In genomic region chr3:138097718-138098117, GRCm38 (mm10) we compare ENCODE assay signal across 16 mouse cellular contexts. TPM values are rescaled to one million over a fixed set of nuclear protein-coding genes. Genes with fewer than 3 reads are reported as not detected.
DNase-seq lines count a peak whose midpoint lies in the region; ATAC-seq and TF ChIP-seq lines count a peak whose summit lies in the region.
"Had no signal": no experiment of that assay in that cellular context is flagged by ENCODE, and none has a peak within 500 bp of the region (broad histone marks: within the 10 kb centered on the region; RNA-seq: fewer than 3 reads in every experiment).

No protein-coding gene starts in this region.

- H3K4me3 ChIP-seq in heart, embryonic 13.5 days, result no peak overlapping the region
- H3K4me3 ChIP-seq in heart, embryonic 12.5 days, result no peak overlapping the region
- H3K4me3 ChIP-seq in kidney, embryonic 15.5 days (replicated peaks), result no peak overlapping the region
- no peak overlapping the region for H3K4me3 ChIP-seq in kidney, adult 2 months (ENCODE audit: insufficient read depth, low read depth, low read length)
- H3K4me3 ChIP-seq: left cerebral cortex, adult 2 months had no signal

- peak; percentile 57 for DNase-seq in adrenal gland, adult 2 months
- no peak for DNase-seq in adrenal gland, adult 18-20 months (ENCODE audit: low spot score in 2 of 2)
- DNase-seq in kidney, adult 2 months, result no peak
- DNase-seq in 416B (ENCODE audit: low read depth), result peak; percentile 3
- no peak for DNase-seq in right cerebral cortex, postnatal 10 days (ENCODE audit: low spot score in 2 of 2)
- DNase-seq: cerebellum, adult 18-20 months; gastrocnemius, postnatal 10 days; lung, postnatal 4 days; thymus, postnatal 25 days had no signal

- H3K9ac ChIP-seq in heart, embryonic 13.5 days, result 0 out of 2 replicates have a peak overlapping the region, but pooled peaks have one; percentile 38
- H3K9ac ChIP-seq in heart, embryonic 12.5 days, result no peak overlapping the region
- H3K9ac ChIP-seq in kidney, embryonic 15.5 days, result no peak overlapping the region

- no peak for TF ChIP-seq POLR2A in kidney, adult 2 months (IDR thresholded peaks at IDR 0.05; ENCODE audit: low read depth, low read length)

- H3K36me3 ChIP-seq in heart, embryonic 13.5 days, result no peaks in the 10 kb centered on the region
- H3K36me3 ChIP-seq in heart, embryonic 12.5 days, result no peaks in the 10 kb centered on the region
- H3K36me3 ChIP-seq in kidney, embryonic 15.5 days, result no peaks in the 10 kb centered on the region
- no peaks in the 10 kb centered on the region for H3K36me3 ChIP-seq in kidney, adult 2 months (ENCODE audit: control insufficient read depth, insufficient read depth, low read length)

- ATAC-seq in heart, embryonic 13.5 days (ENCODE audit: extremely low read depth, insufficient number of reproducible peaks, low FRiP score, low TSS enrichment), result no peak
- no peak for ATAC-seq in heart, embryonic 12.5 days (ENCODE audit: insufficient number of reproducible peaks, low FRiP score)
- ATAC-seq in kidney, embryonic 15.5 days (replicated peaks; ENCODE audit: low FRiP score), result 0 out of 2 replicates have a peak, but pooled peaks have one; percentile 49
- ATAC-seq: forebrain, embryonic 16.5 days had no signal

- WGBS in heart, embryonic 13.5 days, result 54% methylated on average over 1 of the region's 1 CpGs
- WGBS in heart, embryonic 12.5 days, result 56% methylated on average over 1 of the region's 1 CpGs
- 68% methylated on average over 1 of the region's 1 CpGs for WGBS in kidney, embryonic 15.5 days
- 86% methylated on average over 1 of the region's 1 CpGs for WGBS in kidney, adult 2 months

- H3K9me3 ChIP-seq in heart, embryonic 13.5 days, result no peaks in the 10 kb centered on the region
- H3K9me3 ChIP-seq in heart, embryonic 12.5 days (replicated peaks), result no peaks in the 10 kb centered on the region; the same call in 1 of the 2 replicates
- H3K9me3 ChIP-seq in kidney, embryonic 15.5 days (replicated peaks), result no peaks in the 10 kb centered on the region

- H3K4me2 ChIP-seq in heart, embryonic 13.5 days, result no peak overlapping the region
- H3K4me2 ChIP-seq in heart, embryonic 12.5 days, result no peak overlapping the region
- no peak overlapping the region for H3K4me2 ChIP-seq in kidney, embryonic 15.5 days

- TF ChIP-seq CTCF in kidney, adult 2 months (conservative IDR thresholded peaks at IDR 0.05; ENCODE audit: insufficient read depth, insufficient read length, low read depth, low read length), result no peak

- H3K27me3 ChIP-seq in heart, embryonic 13.5 days (replicated peaks), result no peaks in the 10 kb centered on the region
- H3K27me3 ChIP-seq in heart, embryonic 12.5 days (replicated peaks), result no peaks in the 10 kb centered on the region
- H3K27me3 ChIP-seq in kidney, embryonic 15.5 days, result no peaks in the 10 kb centered on the region
- no peaks in the 10 kb centered on the region for H3K27me3 ChIP-seq in kidney, adult 2 months (replicated peaks; ENCODE audit: control insufficient read depth, insufficient read depth, low read length)

- peak overlapping the region; percentile 54 for H3K27ac ChIP-seq in heart, embryonic 13.5 days (replicated peaks)
- no peak overlapping the region for H3K27ac ChIP-seq in heart, embryonic 12.5 days (ENCODE audit: poor library complexity, severe bottlenecking)
- 0 out of 2 replicates have a peak overlapping the region, but pooled peaks have one; percentile 25 for H3K27ac ChIP-seq in kidney, embryonic 15.5 days
- H3K27ac ChIP-seq in kidney, adult 2 months (ENCODE audit: insufficient read depth, low read depth, low read length), result no peak overlapping the region
- H3K27ac ChIP-seq: left cerebral cortex, adult 2 months had no signal

- H3K4me1 ChIP-seq in heart, embryonic 13.5 days, result peaks cover 36% of the 10 kb centered on the region
- H3K4me1 ChIP-seq in heart, embryonic 12.5 days (replicated peaks), result peaks cover 27% of the 10 kb centered on the region
- H3K4me1 ChIP-seq in kidney, embryonic 15.5 days, result 0 out of 2 replicates have a peak, but pooled peaks cover 3% of the 10 kb centered on the region
- no peaks in the 10 kb centered on the region for H3K4me1 ChIP-seq in kidney, adult 2 months (ENCODE audit: control insufficient read depth, insufficient read depth, low read length)

RNA-seq across cellular contexts. Expression of gene Gm5105, which starts 30.5 kb away (rescaled TPM):
- total RNA-seq in adrenal gland, adult 2 months (2021), result not detected
- not detected in 2 replicates for polyA plus RNA-seq in adrenal gland, adult 2 months (2012; rRNA removed)
- not detected for total RNA-seq in adrenal gland, adult 18-20 months (2021)
- 0.36 and 0.56 TPM in 2 replicates for polyA plus RNA-seq in heart, embryonic 13.5 days (2015; fragmentation: Nextera tagmentation; extraction: Ambion mirVana)
- polyA plus RNA-seq in heart, embryonic 12.5 days (2016; fragmentation: Nextera tagmentation; extraction: Ambion mirVana), result 0.27 and 0.73 TPM in 2 replicates
- 0.36 TPM in 1 of 2 replicates, not detected in the other for polyA plus RNA-seq in kidney, embryonic 15.5 days (2015; fragmentation: Nextera tagmentation; extraction: Ambion mirVana)
- 0.08 TPM in 1 of 2 replicates, not detected in the other for polyA plus RNA-seq in kidney, adult 2 months (2012; rRNA removed)
- total RNA-seq: layer of hippocampus, adult 18-20 months; liver, adult 2 months had no signal
- polyA plus RNA-seq: liver, adult 2 months had no signal

RNA-seq across cellular contexts. Expression of gene 1110002E22Rik, which starts 32.9 kb away (rescaled TPM):
- total RNA-seq in adrenal gland, adult 2 months (2021), result under 1 TPM in 1 of 2 experiments, not detected in 1; 0.06 TPM
- 0.01 TPM in 1 of 2 replicates, not detected in the other for polyA plus RNA-seq in adrenal gland, adult 2 months (2012; rRNA removed)
- total RNA-seq in adrenal gland, adult 18-20 months (2021), result under 1 TPM; 0.07 to 0.10 TPM
- polyA plus RNA-seq in heart, embryonic 13.5 days (2015; fragmentation: Nextera tagmentation; extraction: Ambion mirVana), result 9.4 and 11.1 TPM in 2 replicates
- polyA plus RNA-seq in heart, embryonic 12.5 days (2016; fragmentation: Nextera tagmentation; extraction: Ambion mirVana), result 12.1 and 12.4 TPM in 2 replicates
- 0.74 and 0.78 TPM in 2 replicates for polyA plus RNA-seq in kidney, embryonic 15.5 days (2015; fragmentation: Nextera tagmentation; extraction: Ambion mirVana)
- 0.01 and 0.42 TPM in 2 replicates for polyA plus RNA-seq in kidney, adult 2 months (2012; rRNA removed)
- polyA plus RNA-seq: liver, adult 2 months had no signal

RNA-seq across cellular contexts. Expression of gene Trmt10a, which starts 45.5 kb away (rescaled TPM):
- 10 to 100 TPM in 1 of 2 experiments, 1 to 10 TPM in 1; 9.8 to 11.0 TPM for total RNA-seq in adrenal gland, adult 2 months (2021)
- polyA plus RNA-seq in adrenal gland, adult 2 months (2012; rRNA removed), result 0.69 and 1.4 TPM in 2 replicates
- 10 to 100 TPM in 1 of 2 experiments, 1 to 10 TPM in 1; 7.6 to 10.8 TPM for total RNA-seq in adrenal gland, adult 18-20 months (2021)
- polyA plus RNA-seq in heart, embryonic 13.5 days (2015; fragmentation: Nextera tagmentation; extraction: Ambion mirVana), result 8.5 and 10.1 TPM in 2 replicates
- 12.8 and 14.5 TPM in 2 replicates for polyA plus RNA-seq in heart, embryonic 12.5 days (2016; fragmentation: Nextera tagmentation; extraction: Ambion mirVana)
- polyA plus RNA-seq in kidney, embryonic 15.5 days (2015; fragmentation: Nextera tagmentation; extraction: Ambion mirVana), result 14.0 and 14.2 TPM in 2 replicates
- 1.5 and 2.0 TPM in 2 replicates for polyA plus RNA-seq in kidney, adult 2 months (2012; rRNA removed)

RNA-seq across cellular contexts. Expression of gene Mttp, which starts 47.0 kb away (rescaled TPM):
- total RNA-seq in adrenal gland, adult 2 months (2021), result 10 to 100 TPM in 1 of 2 experiments, 1 to 10 TPM in 1; 5.5 to 12.6 TPM
- polyA plus RNA-seq in adrenal gland, adult 2 months (2012; rRNA removed), result 0.51 and 0.68 TPM in 2 replicates
- 10 to 100 TPM in 1 of 2 experiments, 1 to 10 TPM in 1; 3.7 to 10.4 TPM for total RNA-seq in adrenal gland, adult 18-20 months (2021)
- polyA plus RNA-seq in heart, embryonic 13.5 days (2015; fragmentation: Nextera tagmentation; extraction: Ambion mirVana), result 6.6 and 7.6 TPM in 2 replicates
- 8.4 and 9.0 TPM in 2 replicates for polyA plus RNA-seq in heart, embryonic 12.5 days (2016; fragmentation: Nextera tagmentation; extraction: Ambion mirVana)
- polyA plus RNA-seq in kidney, embryonic 15.5 days (2015; fragmentation: Nextera tagmentation; extraction: Ambion mirVana), result 8.4 and 9.6 TPM in 2 replicates
- 6.0 and 6.9 TPM in 2 replicates for polyA plus RNA-seq in kidney, adult 2 months (2012; rRNA removed)

Comparison
In these comparisons a context has a peak if more than half of its experiments do, and no peak if none do; other contexts are left out.
1. DNase-seq: peak in adrenal gland, adult 2 months (single experiment) and 416B (single experiment); none in adrenal gland, adult 18-20 months (0 of 2), kidney, adult 2 months (single experiment) and right cerebral cortex, postnatal 10 days (0 of 2).
2. H3K27ac ChIP-seq: peak in heart, embryonic 13.5 days (single experiment) and kidney, embryonic 15.5 days (single experiment); none in heart, embryonic 12.5 days (single experiment) and kidney, adult 2 months (single experiment).